Mouse (Mus musculus): Measurements from ENCODE around the gene Hectd3.

DNA sequence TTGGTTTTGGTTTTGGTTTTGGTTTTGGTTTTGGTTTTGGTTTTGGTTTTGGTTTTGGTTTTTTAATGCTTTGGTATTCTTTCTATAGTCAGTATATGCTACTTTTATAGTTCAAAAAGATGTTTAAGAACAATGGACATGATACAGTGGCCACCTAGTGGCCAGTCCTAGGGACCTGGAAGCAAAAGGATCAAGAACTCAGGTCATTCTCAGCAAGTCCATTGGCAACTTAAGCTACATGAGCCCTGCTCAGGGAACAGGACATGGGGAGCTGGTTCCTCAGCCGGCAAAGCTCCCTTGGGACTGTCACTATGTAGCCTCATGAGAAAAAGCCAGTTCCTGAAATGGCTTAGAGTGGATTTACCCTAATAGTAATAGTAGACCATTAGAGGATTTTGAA is 43.5 kb upstream of the Hectd3 start:
- TF ChIP-seq CTCF (conservative IDR thresholded peaks at IDR 0.05; ENCODE audit: low read length) (peak; percentile 12; the same call in 1 of the 2 replicates), NANOG (IDR thresholded peaks at IDR 0.05; ENCODE audit: borderline replicate concordance, low read length) (no peak), POU5F1 (IDR thresholded peaks at IDR 0.05; ENCODE audit: borderline replicate concordance, low read length) (no peak)
